Mouse (Mus musculus) frontal cortex, adult (tissue): ENCODE measurements at regions not wholly inside any gene's neighbourhood (a gene's known extent, or its start where the extent isn't known, plus 50 kb on each side); places are given as distances from the start of the nearest gene placed in this dataset.

ENCODE experiments used
- ATAC-seq: cut with Nextera tagmentation; 2 replicates; pipeline ENCODE4 v1.9.2; 2017; ENCODE audit warnings: mild to moderate bottlenecking, moderate library complexity, mixed read lengths; ENCODE audit not compliant: low TSS enrichment

DNA sequence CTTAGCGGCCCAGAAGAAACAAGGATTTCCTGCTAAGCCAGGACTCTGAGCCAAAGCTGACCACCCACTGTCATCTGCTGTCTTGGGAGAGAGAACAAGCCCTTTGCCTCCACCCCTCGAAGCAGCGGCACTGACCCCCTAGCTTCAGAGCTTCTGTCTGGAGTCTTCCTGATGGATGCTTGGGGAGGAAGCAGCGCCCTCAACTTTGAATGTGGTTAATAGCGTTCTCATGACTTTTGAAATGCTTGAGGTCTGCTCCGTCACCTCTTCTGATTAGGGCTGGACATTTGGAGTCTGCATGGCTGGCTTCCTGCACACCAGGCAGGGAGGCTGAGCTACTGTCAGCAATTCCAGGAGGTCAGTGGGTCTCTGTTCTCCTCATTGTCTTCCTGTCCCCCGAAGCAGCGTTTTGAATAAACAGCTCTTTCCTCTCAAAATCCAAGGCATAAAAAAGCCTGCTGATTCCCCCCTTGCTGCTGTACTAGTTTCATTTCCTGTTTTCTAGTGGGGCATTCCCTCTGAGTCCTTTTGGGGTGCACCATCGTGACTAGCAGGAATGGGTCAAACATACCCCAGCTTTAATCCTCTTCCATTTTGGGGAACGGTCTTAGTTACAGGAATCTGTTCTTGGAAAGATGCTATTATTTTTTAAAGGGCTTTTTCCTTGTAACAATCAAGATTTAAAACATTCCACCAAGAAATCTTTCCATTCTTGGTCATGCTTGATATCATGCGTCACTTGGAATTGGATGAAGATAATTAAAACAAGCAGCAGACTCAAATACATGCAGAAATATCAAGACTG, 256.0 kb downstream of the Ankrd16 start:
- no peak for ATAC-seq

DNA sequence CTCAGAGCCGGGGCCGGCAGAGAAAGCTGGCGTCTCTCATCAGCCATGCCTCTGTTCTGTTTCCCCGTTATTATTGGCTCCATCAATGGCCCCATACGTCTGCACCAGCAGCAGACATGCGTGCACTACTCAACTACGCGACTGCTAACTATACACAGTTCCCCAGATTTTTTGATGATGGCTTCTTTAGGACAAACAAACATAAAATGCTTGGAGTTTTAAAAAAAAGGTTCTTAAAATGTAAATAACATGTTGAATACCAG, 256.6 kb downstream of the Ankrd16 start:
- ATAC-seq = no peak

DNA sequence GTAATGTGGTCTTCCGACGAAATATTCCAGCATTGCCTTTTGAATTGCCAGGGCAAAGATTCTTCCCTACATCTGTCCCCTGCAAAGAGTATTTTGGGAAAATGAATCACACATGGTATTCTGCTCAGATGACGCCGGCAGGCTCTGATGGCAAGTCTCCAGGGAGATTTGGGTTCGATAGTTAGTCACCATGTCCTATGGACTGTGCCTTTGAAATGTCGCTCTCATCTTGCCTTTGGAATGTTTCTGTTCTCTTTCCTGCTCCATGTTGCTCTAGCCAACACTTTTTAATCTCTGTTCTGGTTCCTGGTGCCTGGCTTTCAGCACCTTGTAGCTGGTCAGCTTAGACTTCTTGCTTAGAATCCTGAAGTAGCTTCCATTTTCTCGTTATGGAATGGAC, 252.3 kb downstream of the Itga8 start:
- ATAC-seq = peak; percentile 62

DNA sequence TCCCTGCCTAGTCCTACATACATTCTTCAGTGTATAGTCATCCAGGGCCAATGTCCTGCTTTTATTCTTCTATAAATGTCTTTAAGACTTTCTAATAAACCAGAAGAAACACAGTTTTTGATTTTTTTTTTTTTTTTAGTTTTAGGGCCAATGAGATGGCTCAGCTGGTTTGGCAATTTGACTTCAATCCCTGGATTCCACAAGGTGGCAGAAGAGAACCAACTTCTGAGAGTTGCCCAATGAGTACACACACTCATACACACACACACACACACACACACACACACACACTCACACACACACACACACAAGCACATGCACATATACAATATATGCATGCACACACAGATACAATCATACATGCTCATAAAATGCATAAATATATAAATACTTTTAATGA, 251.8 kb downstream of the Itga8 start:
- ATAC-seq = no peak

DNA sequence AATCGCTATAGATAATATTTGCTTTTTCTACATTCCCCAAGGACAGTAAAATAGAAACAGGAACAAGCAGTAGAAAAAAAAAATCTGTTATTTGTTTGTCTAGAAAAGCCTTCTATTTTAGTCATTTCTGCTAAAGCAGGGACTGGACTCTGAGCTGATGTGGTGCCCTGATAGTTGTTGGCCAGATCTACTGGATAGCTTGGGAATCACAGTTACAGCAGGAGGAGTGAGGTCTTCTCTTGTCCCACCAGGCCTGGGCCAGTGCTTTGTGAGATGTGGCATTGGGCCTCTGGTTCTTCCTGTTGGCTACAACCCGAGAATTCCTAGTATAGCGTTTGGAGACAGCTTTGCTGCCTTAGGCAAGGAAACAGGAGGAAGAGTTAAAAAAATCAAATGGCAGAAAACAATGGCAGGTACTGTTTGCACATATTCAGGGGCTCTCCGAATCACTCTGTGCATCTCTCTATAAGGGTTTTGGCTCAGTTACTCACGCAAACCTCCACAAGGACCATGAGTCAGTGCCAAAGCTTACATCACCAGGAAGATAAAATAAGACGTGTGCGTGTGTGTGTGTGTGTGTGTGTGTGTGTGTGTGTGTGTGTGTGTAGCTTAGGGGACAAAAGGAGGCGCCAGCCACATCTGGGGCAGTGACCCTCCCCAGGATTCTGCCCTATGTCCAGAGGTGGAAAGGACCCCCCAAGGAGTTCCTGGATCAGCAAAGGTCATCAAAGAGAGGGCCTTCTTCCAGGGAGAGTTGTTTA, 248.1 kb downstream of the Itga8 start:
- peak; percentile 72; the same call in 1 of the 2 replicates for ATAC-seq

DNA sequence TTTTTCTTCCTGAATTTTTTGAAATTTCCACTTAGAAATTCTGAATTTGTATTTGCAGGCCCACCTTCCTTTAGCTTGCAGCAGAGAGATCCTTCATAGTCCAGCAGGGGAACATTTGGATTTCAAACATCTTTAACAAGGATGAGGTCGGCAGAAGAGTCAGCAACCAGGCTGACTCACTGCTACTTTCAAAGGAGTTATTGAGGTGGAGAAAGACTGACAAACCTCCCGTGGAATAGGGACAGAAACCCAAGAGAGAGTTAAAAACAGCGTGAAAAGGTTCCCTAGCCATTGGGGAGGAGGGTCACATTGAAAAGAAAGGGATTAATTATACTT, 247.6 kb downstream of the Itga8 start:
- no peak for ATAC-seq
